Mouse (Mus musculus) lung, postnatal 0 days (tissue): Measurements from ENCODE around the gene Rpl10a.

Experiments
- CTCF ChIP-seq: IDR thresholded peaks from 2 replicates; pipeline ENCODE4 v1.5.1; 2016; ENCODE audit warnings: antibody characterized with exemption, mild to moderate bottlenecking
- EP300 ChIP-seq: IDR thresholded peaks from 2 replicates; pipeline ENCODE4 v1.6.1; 2016; ENCODE audit warnings: antibody characterized with exemption, mild to moderate bottlenecking, control low read depth

- TF ChIP-seq CTCF (no peak), EP300 (no peak)
Measured at GRCm38 (mm10) chr17:28298888-28299287, 29.4 kb upstream of the Rpl10a start.
